Mouse (Mus musculus) fibroblast of lung, adult 2 months (primary cell): ENCODE measurements at regions not wholly inside any gene's neighbourhood (a gene's known extent, or its start where the extent isn't known, plus 50 kb on each side); places are given as distances from the start of the nearest gene placed in this dataset.

Source experiments
- DNase-seq: peaks from one replicate; pipeline ENCODE4 v3.0.0-alpha.2; 2011; ENCODE audit warnings: low read depth

DNA sequence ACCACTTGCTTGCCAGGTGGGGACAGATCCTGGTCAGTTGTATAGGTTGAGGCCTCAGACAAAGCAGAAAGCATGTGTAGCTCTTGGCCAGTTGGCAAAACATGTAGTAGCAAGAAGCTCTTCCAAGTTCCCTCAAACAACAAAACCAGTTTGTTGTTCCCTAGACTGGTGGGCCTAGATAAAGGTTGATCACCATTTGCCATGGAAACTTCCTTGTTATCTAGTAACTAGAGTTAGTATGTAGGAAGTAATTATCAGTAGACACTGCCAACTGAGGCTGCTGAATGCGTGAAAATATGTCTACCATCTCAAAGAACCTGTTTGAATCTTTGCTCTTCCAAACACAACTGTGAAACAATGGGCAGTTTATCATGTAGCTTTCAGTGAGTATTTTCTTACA is 1098.7 kb downstream of the Pcdh18 start:
- no peak for DNase-seq

DNA sequence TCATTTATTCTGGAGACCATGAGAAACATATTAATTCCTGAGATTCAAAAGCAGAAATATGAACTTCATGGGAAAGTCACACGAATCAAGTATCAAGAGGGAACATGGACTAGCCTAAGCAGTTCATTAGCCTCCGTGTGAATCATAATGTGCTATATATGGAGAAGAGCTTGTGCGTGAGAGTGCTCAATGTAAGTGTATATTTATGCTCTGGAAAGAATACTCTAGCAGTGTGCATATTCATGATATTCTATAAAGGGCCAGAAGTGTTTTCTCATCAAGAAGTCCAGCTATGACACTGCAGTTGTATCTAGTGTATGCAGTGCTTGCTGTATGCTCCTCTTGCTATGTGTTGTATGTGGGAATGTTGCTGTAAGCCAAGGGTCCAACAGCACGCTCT is 1102.0 kb downstream of the Pcdh18 start:
- no peak for DNase-seq

- no peak for DNase-seq
Observed at GRCm38 (mm10) chr3:48631889-48632483, 1125.1 kb downstream of the Pcdh18 start.

GRCm38 (mm10) chr3:48608933-48609332 is 1148.2 kb downstream of the Pcdh18 start:
- DNase-seq, result no peak

DNA sequence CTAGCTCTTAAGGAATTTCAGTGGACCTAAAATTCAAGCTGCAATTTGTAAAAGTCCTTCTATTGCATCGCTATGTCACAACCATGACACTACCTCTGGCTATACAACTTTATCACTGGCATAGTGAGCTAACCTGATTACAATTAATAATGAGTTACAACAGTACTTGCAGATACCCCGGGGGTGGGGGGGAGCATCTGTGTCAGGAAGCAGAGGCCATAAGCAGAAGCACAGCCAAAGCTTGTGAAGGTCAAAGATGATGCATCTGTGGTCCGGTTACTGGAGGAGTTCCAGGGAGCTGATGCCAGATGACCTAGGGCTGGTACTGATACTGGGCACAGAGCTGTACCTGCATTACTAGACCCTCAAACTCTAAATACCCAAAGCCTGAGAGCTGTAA is 1152.3 kb downstream of the Pcdh18 start:
- no peak for DNase-seq

DNA sequence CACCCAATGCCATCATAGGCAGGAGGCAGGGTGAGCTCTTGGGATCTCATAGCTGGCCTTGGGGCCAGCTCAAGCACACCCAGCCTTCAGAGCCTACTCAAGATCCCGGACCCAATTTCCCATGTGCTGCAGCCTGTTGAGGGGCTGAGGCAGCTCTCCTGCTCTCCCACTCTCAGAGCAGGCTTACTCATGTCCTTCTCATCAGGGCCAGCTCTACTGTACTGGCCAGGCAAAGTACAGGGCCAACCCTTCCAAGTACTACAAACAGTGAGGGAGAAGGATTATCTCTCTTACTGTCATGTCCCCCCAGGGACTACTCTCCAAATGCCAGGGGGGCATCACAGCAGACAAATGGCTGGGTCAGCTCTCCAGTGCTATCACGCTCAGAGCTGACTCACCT is 1169.8 kb downstream of the Pcdh18 start:
- no peak for DNase-seq

- no peak for DNase-seq
Observed at GRCm38 (mm10) chr3:48586145-48586544, 1171.0 kb downstream of the Pcdh18 start.

DNA sequence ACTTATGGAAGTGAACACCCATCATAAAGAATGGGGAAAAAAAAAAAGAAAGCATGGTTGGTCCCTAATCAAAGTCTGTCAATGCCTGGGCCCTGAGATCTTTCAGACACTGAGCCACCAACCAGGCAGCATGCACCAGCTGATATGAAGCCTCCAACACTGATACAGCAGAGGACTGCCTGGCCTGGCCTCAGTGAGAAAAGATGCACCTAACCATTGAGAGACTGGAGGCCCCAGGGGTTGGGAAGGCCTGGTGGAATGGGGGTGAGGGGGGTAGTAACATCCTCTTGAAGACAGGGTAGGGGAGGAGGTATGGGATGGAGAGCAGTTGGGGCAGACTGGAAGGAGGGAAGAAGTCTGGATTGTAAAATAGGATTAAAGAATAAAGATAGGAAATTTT is 1172.8 kb downstream of the Pcdh18 start:
- DNase-seq, result no peak

DNA sequence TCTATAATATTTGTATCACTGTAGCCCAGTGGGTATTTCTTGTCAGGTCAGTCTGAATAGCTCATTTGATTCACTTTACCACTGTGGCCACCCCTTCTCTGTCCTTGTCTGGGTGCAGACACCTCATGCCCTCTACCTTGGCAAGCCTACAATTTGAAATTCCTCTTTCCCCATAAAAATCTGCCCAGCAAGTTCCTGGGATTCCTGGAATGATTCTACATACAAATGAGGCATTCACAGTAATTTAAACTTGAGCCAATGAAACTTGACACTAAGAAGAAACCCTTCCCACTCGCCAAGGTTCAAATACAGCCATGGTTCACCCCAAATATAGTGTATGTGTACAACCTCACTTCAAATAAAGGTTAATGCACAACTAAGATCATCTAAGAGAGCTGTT is 1174.6 kb downstream of the Pcdh18 start:
- peak; percentile 18 for DNase-seq

DNA sequence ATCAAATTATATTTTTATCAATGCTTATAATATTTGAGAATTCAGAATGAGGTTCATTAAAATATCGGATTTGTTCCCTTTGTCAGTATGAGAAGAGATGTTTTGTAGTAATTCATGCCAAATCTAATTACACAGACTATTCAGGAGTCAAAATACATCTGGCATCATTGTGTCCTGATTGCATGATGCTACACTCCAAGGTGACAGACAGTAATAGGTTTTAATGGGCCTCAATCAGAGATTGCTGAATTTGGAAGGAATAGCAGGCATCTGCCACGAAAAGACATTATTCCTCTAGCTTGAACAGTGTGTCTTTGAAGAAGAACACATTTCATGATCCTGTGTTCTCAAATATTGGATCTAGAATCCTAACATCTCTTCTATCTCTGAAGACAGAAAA is 1177.2 kb downstream of the Pcdh18 start:
- no peak for DNase-seq

- DNase-seq, result peak; percentile 7
Observed at GRCm38 (mm10) chr3:48579229-48579628, 1177.9 kb downstream of the Pcdh18 start.

DNA sequence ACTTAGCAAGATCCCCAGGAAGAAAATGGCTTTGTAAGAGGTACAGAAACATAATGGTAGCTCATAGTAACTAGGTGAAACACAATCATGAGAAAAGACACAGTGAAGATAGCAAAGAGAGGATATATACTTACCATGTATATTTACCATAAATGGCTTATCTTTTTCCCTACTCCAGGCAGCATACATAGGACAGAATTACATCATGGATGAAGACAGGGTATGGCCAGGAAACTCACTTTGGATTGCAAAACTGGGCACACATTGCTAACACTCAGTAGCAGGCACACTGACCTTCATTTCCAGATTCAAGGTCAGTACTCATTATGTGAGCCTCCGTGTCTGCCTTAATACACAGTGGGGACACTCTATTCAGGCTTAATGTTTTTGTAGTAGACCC is 1210.5 kb downstream of the Pcdh18 start:
- DNase-seq, result no peak

DNA sequence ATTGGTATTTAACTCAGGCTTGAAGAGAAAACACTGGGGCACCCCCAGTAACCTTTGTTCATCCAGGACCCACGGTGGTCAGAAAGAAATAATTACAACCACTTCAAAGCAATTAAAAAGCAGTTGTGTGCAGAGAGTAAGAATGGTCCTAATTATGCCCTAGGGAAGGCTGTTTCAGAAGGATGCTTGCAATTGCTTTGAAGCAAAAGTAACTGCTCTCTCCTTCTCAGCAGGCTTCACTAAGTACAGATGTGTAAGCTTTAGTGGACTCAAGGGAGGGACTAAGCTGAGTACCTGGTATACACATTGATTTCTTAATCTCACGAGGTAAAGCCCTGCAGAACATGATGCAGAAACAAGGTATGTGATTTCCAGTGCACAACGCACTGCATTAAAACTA is 1242.1 kb downstream of the Pcdh18 start:
- no peak for DNase-seq

GRCm38 (mm10) chr3:48503996-48504395 is 1253.1 kb downstream of the Pcdh18 start:
- DNase-seq, result no peak

DNA sequence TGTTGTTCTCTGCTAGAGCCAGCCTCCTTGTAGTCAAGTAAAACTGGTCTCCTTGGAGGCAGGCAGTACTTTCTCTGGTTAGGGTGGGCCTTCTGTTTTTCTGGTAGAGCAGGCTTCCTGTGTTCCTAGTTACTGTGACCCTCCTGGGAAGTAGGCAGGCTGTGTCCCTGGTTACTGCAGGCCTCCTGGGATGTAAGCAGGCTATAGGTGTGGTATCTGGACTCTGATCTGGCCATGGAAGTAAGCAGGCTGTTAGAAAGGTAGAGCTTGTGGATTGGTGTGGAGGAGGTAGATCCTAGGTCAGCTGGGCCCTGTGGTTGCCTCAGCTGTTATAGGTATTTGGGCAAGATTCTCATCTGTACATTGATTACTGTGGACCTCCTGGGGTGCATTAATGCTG is 1292.4 kb downstream of the Pcdh18 start:
- no peak for DNase-seq

GRCm38 (mm10) chr3:48441938-48442337 is 1315.2 kb downstream of the Pcdh18 start:
- DNase-seq, result no peak

DNA sequence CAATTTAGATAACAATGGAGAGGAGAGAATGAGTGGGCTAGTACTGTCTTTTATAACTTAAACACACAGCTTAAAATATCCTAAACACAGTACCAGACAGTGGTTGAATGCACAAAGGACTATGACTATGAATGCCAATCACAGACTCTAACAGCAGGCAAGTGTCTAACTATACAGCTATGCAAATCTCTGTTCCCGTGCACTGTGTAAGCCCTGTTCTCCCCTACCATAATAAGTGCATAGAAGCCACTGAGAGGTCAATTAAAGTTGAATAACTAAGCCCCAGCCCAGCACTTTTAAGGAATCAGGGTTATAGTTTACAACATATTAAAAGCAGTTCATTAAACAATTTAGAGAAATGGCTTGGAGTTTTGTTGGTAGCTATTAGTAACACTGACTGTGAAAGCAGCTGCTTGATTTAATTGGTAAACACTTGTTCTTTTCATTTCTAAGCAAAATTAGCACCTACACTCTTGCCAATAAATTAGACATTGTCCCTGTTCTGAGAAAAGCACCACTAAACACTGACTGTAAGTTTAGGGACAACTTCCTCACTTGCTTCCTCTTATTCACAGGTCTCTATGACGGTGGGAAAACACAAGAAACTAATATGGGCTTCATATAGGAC is 1327.6 kb downstream of the Pcdh18 start:
- DNase-seq, result no peak

DNA sequence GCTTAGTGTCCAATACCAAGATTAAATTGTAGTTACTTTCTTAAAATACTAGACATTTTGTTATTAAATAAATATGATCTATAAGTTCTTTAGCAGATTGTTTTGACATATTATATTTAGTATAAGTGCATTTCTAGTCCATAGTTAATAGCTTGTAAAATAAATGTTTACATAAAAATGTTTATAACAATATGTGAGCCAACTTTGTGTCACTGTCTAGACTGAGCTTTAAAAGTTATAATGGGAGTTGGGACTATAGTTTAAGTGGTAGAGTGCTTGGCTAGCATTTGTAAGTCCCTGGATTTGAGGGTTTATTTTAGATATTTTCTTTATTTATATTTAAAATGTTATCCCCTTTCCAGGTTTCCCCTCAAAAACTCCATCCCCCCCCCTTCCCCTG is 1367.3 kb downstream of the Pcdh18 start:
- no peak for DNase-seq
